Mouse (Mus musculus) intestine, postnatal 0 days (tissue): ENCODE results near the gene Htr2c. TPM values are rescaled to one million over a fixed set of nuclear protein-coding genes. Genes with fewer than 3 reads are reported as not detected.

Experiments used
- ATAC-seq: fragments of 200-750 bp; cut with Nextera tagmentation; 2 replicates; pipeline ENCODE4 v1.8.0; 2017; ENCODE audit warnings: mild to moderate bottlenecking, moderate TSS enrichment, moderate library complexity
- H3K27ac ChIP-seq: fragments of 300-500 bp; sonication (generic); 2 replicates; pipeline ENCODE4 v1.5.1; 2014; ENCODE audit warnings: mild to moderate bottlenecking, low read depth, low read length, moderate library complexity
- H3K27me3 ChIP-seq: fragments of 300-500 bp; sonication (generic); replicated peaks from 2 replicates; pipeline ENCODE4 v1.6.1; 2014; ENCODE audit warnings: low read length, mixed read lengths; ENCODE audit not compliant: control insufficient read depth, insufficient read depth
- H3K36me3 ChIP-seq: fragments of 300-500 bp; sonication (generic); 2 replicates; pipeline ENCODE4 v1.6.1; 2014; ENCODE audit warnings: mild to moderate bottlenecking, moderate library complexity; ENCODE audit not compliant: control insufficient read depth, insufficient read depth
- H3K4me1 ChIP-seq: fragments of 300-500 bp; sonication (generic); replicated peaks from 2 replicates; pipeline ENCODE4 v1.6.1; 2014; ENCODE audit warnings: antibody characterized with exemption, low read length, mixed read lengths; ENCODE audit not compliant: control insufficient read depth, insufficient read depth
- H3K4me2 ChIP-seq: fragments of 300-500 bp; sonication (generic); replicated peaks from 2 replicates; pipeline ENCODE4 v1.6.1; 2014; ENCODE audit warnings: low read depth, mild to moderate bottlenecking, moderate library complexity
- H3K4me3 ChIP-seq: fragments of 300-500 bp; sonication (generic); 2 replicates; pipeline ENCODE4 v1.5.1; 2014; ENCODE audit warnings: low read depth, low read length
- H3K9ac ChIP-seq: fragments of 300-500 bp; sonication (generic); 2 replicates; pipeline ENCODE4 v1.6.1; 2014; ENCODE audit warnings: mild to moderate bottlenecking, low read depth, low read length
- H3K9me3 ChIP-seq: fragments of 300-500 bp; sonication (generic); 2 replicates; pipeline ENCODE4 v1.6.1; 2016; ENCODE audit warnings: mixed run types; ENCODE audit not compliant: control insufficient read depth
- CTCF ChIP-seq: sonication (generic); IDR thresholded peaks from 2 replicates; pipeline ENCODE4 v1.5.1; 2016; ENCODE audit warnings: low read depth, mild to moderate bottlenecking, control low read depth, antibody characterized with exemption, moderate library complexity
- WGBS: fragments of 180-500 bp; shearing (Covaris S2); extraction: QIAGEN DNeasy Blood & Tissue Kit; methylation state at CpG from one replicate; pipeline ENCODE4 v1.1.7; 2014; 5-methylcytosine and 5-hydroxymethylcytosine counted together
- polyA plus RNA-seq: library from polyadenylated mRNA; unstranded; fragments of >200 nt; fragmentation: Nextera tagmentation; extraction: Ambion mirVana; gene quantifications from 2 replicates; pipeline ENCODE4 v1.2.1, GENCODE M21; 2015

The Htr2c gene
- polyA plus RNA-seq = 0.05 TPM in 1 of 2 replicates, not detected in the other

- Histone ChIP-seq H3K4me2 (peak within 1 kb of the TSS; percentile 37; the same call in 1 of the 2 replicates), H3K27me3 (no peaks in the 10 kb centered on the region), H3K9ac (no peak within 1 kb of the TSS), H3K36me3 (no peaks in the 10 kb centered on the region), H3K4me1 (no peaks in the 10 kb centered on the region), H3K9me3 (no peaks in the 10 kb centered on the region), H3K4me3 (no peak within 1 kb of the TSS), H3K27ac (no peak within 1 kb of the TSS)
- WGBS = 27% methylated on average over 27 of the region's 27 CpGs
- no peak for ATAC-seq
- no peak for TF ChIP-seq CTCF
These were observed at the start of gene Htr2c for GRCm38 (mm10) chrX:146962258-146962913. Htr2c (plus strand) TSS chrX:146962513.

GRCm38 (mm10) chrX:146928251-146928650, 34.1 kb upstream of the Htr2c start:
- Histone ChIP-seq H3K9ac (no peak overlapping the region), H3K36me3 (no peaks in the 10 kb centered on the region), H3K27me3 (no peaks in the 10 kb centered on the region), H3K4me1 (no peaks in the 10 kb centered on the region), H3K4me3 (no peak overlapping the region), H3K4me2 (no peak overlapping the region), H3K27ac (no peak overlapping the region), H3K9me3 (no peaks in the 10 kb centered on the region)
- ATAC-seq = no peak
- WGBS = 49% methylated on average over 1 of the region's 1 CpGs
- TF ChIP-seq CTCF = no peak

GRCm38 (mm10) chrX:146936332-146936731, 26.0 kb upstream of the Htr2c start:
- H3K27me3 ChIP-seq = no peaks in the 10 kb centered on the region
- no peaks in the 10 kb centered on the region for H3K4me1 ChIP-seq
- no peak overlapping the region for H3K4me3 ChIP-seq
- ATAC-seq = no peak
- H3K9me3 ChIP-seq = no peaks in the 10 kb centered on the region
- no peak for TF ChIP-seq CTCF
- H3K27ac ChIP-seq = no peak overlapping the region
- H3K4me2 ChIP-seq = no peak overlapping the region
- no peaks in the 10 kb centered on the region for H3K36me3 ChIP-seq
- H3K9ac ChIP-seq = no peak overlapping the region

GRCm38 (mm10) chrX:146946216-146946886, 16.0 kb upstream of the Htr2c start:
- WGBS = 53% methylated on average over 2 of the region's 2 CpGs
- no peak overlapping the region for H3K4me2 ChIP-seq
- TF ChIP-seq CTCF = no peak
- no peak overlapping the region for H3K4me3 ChIP-seq
- no peak overlapping the region for H3K9ac ChIP-seq
- H3K36me3 ChIP-seq = no peaks in the 10 kb centered on the region
- no peaks in the 10 kb centered on the region for H3K4me1 ChIP-seq
- no peak for ATAC-seq
- no peak overlapping the region for H3K27ac ChIP-seq
- no peaks in the 10 kb centered on the region for H3K27me3 ChIP-seq
- no peaks in the 10 kb centered on the region for H3K9me3 ChIP-seq

GRCm38 (mm10) chrX:146946996-146947395, 15.3 kb upstream of the Htr2c start:
- Histone ChIP-seq H3K27me3 (no peaks in the 10 kb centered on the region), H3K9ac (no peak overlapping the region), H3K27ac (no peak overlapping the region), H3K9me3 (no peaks in the 10 kb centered on the region), H3K36me3 (no peaks in the 10 kb centered on the region), H3K4me1 (no peaks in the 10 kb centered on the region), H3K4me3 (no peak overlapping the region), H3K4me2 (no peak overlapping the region)
- ATAC-seq = no peak
- TF ChIP-seq CTCF = no peak

GRCm38 (mm10) chrX:146958608-146959007, 3.7 kb upstream of the Htr2c start:
- H3K9me3 ChIP-seq = no peaks in the 10 kb centered on the region
- TF ChIP-seq CTCF = no peak
- 84% methylated on average over 1 of the region's 1 CpGs for WGBS
- H3K36me3 ChIP-seq = no peaks in the 10 kb centered on the region
- H3K4me2 ChIP-seq = no peak overlapping the region
- no peak overlapping the region for H3K9ac ChIP-seq
- H3K27me3 ChIP-seq = no peaks in the 10 kb centered on the region
- H3K27ac ChIP-seq = no peak overlapping the region
- H3K4me1 ChIP-seq = no peaks in the 10 kb centered on the region
- H3K4me3 ChIP-seq = no peak overlapping the region
- ATAC-seq = no peak
